Mouse (Mus musculus) kidney, adult 18-20 months (tissue): ENCODE results near the gene Derl3.
"Not testable (repeated sequence)": the region's sequence is repeated elsewhere in the genome, so short reads cannot be mapped to it uniquely, and the experiment has no call there.

Experiments
- DNase-seq: peaks from one replicate; pipeline ENCODE4 v3.0.0; 2021

Derl3 gene

GRCm38 (mm10) chr10:75893089-75893750 is at the start of gene Derl3:
Gene Derl3 (plus strand): TSS chr10:75893413.
- peak; percentile 93 for DNase-seq

- DNase-seq = not testable (repeated sequence)
Observed at GRCm38 (mm10) chr10:75843898-75844297, 49.3 kb upstream of the Derl3 start.

- no peak for DNase-seq
Observed at GRCm38 (mm10) chr10:75844800-75845199, 48.4 kb upstream of the Derl3 start.

- no peak for DNase-seq
Observed at GRCm38 (mm10) chr10:75845306-75845930, 47.8 kb upstream of the Derl3 start.

- DNase-seq = no peak
Observed at GRCm38 (mm10) chr10:75848382-75848781, 44.8 kb upstream of the Derl3 start.

- no peak for DNase-seq
Observed at GRCm38 (mm10) chr10:75851076-75851475, 42.1 kb upstream of the Derl3 start.

GRCm38 (mm10) chr10:75851681-75852080 is 41.5 kb upstream of the Derl3 start:
- DNase-seq = no peak

- DNase-seq = no peak
Observed at GRCm38 (mm10) chr10:75852539-75853125, 40.6 kb upstream of the Derl3 start.

- DNase-seq = peak; percentile 86
Observed at GRCm38 (mm10) chr10:75853452-75853851, 39.8 kb upstream of the Derl3 start.

GRCm38 (mm10) chr10:75854096-75854495 is 39.1 kb upstream of the Derl3 start:
- DNase-seq = no peak

GRCm38 (mm10) chr10:75854791-75855190 is 38.4 kb upstream of the Derl3 start:
- no peak for DNase-seq

GRCm38 (mm10) chr10:75855416-75855981 is 37.7 kb upstream of the Derl3 start:
- no peak for DNase-seq

GRCm38 (mm10) chr10:75856155-75856907 is 36.9 kb upstream of the Derl3 start:
- no peak for DNase-seq

- DNase-seq = peak; percentile 21
Observed at GRCm38 (mm10) chr10:75856976-75857375, 36.2 kb upstream of the Derl3 start.

- peak; percentile 42 for DNase-seq
Observed at GRCm38 (mm10) chr10:75857598-75857997, 35.6 kb upstream of the Derl3 start.

GRCm38 (mm10) chr10:75859107-75859746 is 34.0 kb upstream of the Derl3 start:
- peak; percentile 50 for DNase-seq

- DNase-seq = peak; percentile 92
Observed at GRCm38 (mm10) chr10:75859786-75860470, 33.3 kb upstream of the Derl3 start, which contains the start of gene Mif. Gene Mif (minus strand): TSS chr10:75860240.

- DNase-seq = no peak
Observed at GRCm38 (mm10) chr10:75860746-75861145, 32.5 kb upstream of the Derl3 start.

GRCm38 (mm10) chr10:75861587-75861986 is 31.6 kb upstream of the Derl3 start:
- DNase-seq = no peak

GRCm38 (mm10) chr10:75872025-75872914 is 20.9 kb upstream of the Derl3 start:
- DNase-seq = no peak
